Mouse (Mus musculus) right cerebral cortex, postnatal 25 days (tissue): ENCODE measurements around the gene Mtcl1.
"Not testable (repeated sequence)": the region's sequence is repeated elsewhere in the genome, so short reads cannot be mapped to it uniquely, and the experiment has no call there.

Experiments
- DNase-seq: peaks from one replicate; pipeline ENCODE4 v3.0.0; 2022

The Mtcl1 gene

DNA sequence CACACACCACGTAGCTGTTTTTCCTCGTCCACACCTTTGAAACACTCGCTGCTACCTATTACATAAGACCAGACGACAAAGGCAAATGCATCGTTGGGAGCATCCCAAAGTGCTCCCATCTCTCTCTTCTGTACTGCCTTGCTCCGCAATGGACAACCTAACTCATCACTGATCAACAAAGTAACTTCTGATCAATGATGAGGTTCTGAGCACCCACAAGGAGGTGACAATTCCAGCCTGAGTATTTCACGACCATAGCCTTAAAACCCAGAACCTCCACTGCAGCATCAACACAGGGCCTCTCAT lies 2.6 kb downstream of the Mtcl1 start:
- DNase-seq, result no peak

GRCm38 (mm10) chr17:66446196-66447006 lies 3.1 kb downstream of the Mtcl1 start:
- no peak for DNase-seq

GRCm38 (mm10) chr17:66444059-66444700 lies 5.4 kb downstream of the Mtcl1 start:
- DNase-seq, result no peak

GRCm38 (mm10) chr17:66439888-66440287 lies 9.7 kb downstream of the Mtcl1 start:
- DNase-seq, result no peak

DNA sequence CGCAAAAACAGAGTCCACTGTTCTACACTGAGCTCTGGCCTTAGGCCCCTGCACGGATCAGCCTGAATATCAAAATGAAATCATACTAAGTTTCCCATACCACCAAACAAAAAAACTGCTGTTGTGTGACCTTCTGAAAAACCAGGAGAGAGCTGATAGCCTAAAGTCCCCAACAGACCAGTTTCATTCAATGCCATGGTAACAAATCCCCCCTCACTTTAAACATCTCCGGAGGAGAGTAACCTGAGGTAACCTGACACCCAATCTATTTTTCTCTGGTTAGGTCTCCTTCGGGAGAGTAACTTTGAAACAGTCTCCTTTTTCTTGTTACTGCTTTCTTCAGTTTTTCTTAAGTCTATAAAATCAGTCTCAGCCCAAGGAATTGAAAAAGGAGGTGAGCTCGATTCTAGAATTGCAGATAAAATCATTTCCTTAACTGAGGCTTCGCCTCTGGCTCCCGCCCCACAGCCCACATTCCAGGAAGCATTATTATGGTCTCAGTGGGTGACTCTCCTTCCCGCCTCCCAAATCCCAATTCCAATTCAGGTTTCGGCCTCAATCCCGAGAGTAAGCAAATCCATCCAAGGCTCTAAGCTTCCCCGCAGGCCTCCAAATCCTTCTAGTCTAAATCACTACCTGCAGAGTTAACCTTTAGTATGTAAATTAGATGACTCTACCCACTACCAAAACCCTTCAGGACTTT lies 10.3 kb downstream of the Mtcl1 start:
- no peak for DNase-seq

- DNase-seq, result no peak
Measured at GRCm38 (mm10) chr17:66438137-66438536, 11.4 kb downstream of the Mtcl1 start.

GRCm38 (mm10) chr17:66436811-66437210 lies 12.7 kb downstream of the Mtcl1 start:
- no peak for DNase-seq

DNA sequence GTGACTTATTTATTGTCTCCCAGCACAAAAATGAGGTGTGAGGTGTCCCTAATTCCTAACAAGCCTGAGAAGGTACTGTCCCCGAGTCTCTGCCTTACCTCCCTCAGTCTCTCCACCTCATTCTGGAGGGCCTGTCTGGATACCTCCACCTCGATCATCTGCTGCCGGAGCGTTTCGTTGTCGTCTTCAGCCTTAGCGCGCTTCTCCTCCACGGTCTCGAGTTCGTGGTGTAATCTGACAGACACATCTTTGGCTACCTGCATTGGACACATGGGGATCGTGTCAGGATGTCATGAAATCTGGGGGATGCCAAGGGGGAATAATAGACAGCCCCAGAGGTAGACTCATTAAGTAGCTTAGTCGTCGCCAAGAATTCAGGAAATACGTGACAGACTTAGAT lies 13.6 kb downstream of the Mtcl1 start:
- no peak for DNase-seq

GRCm38 (mm10) chr17:66435007-66435406 lies 14.5 kb downstream of the Mtcl1 start:
- no peak for DNase-seq

GRCm38 (mm10) chr17:66434566-66434965 lies 15.0 kb downstream of the Mtcl1 start:
- DNase-seq, result no peak

- DNase-seq, result not testable (repeated sequence)
Measured at GRCm38 (mm10) chr17:66424601-66425000, 24.9 kb downstream of the Mtcl1 start.

DNA sequence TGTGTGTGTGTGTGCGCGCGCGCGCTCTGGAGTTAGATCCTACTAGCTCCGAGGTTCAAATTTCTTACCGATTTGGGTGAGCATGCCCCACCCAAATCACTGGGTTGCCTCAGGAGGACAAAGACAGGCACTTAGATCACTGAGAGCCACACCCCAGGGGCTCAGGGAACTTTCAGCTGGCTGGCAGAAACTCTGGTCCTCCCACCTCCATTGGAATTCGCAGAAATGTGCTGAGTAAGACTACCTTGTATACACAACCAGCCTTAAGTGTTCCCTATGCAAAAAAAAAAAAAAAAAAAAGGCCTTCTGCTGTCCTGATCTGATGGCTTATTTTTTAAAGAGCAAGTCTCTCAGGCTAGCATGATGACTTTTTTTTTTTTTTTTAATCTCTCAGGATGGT lies 30.1 kb downstream of the Mtcl1 start:
- no peak for DNase-seq

DNA sequence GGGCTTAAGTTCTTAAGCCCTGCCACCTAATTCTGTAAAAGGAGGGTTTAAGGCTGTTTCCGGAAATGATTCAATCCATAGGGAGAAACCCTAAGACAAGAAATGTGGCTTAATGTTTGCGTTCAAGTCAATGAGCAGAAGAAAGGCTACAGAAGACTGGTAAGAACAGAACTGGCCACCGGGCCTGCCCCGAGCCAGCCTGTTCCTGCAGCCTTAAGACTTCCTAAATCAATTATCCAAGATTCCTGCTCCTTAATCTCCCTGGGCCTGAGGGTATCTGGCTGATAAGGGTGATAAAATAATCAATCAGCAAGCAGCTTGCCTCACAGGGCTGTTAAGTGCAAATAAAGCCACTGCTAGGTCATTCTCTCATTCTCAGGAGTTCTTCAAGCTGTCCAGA lies 31.8 kb downstream of the Mtcl1 start:
- no peak for DNase-seq

GRCm38 (mm10) chr17:66417329-66417728 lies 32.2 kb downstream of the Mtcl1 start:
- DNase-seq, result no peak

DNA sequence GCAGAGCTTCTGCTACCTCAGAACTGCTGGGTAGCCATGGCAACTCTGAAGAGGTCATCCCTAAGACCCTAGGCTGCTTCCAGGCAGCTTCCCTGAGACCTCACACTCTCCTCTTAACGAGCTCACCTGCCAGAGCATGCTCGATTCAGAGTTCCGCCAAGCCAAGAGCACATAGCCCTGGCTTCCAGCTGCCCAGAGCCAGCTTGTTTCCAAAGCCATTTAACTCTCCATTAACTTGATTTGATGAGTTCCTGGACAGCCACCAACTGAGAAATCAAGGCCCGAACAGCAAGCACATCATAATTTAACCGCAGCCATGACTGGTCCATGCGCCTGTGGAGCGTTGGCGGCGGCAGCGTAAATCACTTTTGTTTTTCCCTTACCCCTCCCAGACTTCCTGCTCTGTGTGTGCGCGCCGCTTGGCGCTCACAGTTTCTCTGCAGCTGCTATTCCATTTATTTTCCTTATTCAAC lies 32.7 kb downstream of the Mtcl1 start:
- peak; percentile 52 for DNase-seq

GRCm38 (mm10) chr17:66416436-66416835 lies 33.1 kb downstream of the Mtcl1 start:
- DNase-seq, result no peak

DNA sequence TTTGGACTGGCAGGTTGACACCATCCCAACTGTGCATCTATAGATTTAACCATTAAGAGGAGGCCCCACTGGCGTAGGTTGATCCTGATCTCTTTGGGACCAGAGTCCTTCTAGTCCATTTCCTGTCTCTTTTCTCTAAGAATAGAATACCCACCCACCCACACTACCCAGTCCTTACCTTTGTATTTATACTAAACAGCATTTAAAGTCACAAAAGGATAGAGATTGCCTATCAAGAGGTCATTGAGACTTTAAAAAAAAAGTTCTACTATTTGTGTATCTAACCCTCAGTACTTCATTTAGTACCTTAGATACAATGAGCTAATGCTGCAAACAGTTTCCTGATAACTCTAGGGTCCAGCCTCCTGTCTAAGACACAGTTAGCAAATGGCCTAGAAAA lies 35.2 kb downstream of the Mtcl1 start:
- no peak for DNase-seq

- DNase-seq, result no peak
Measured at GRCm38 (mm10) chr17:66412155-66412970, 37.2 kb downstream of the Mtcl1 start.

- DNase-seq, result no peak
Measured at GRCm38 (mm10) chr17:66410884-66411426, 38.6 kb downstream of the Mtcl1 start.

GRCm38 (mm10) chr17:66409070-66409605 lies 40.4 kb downstream of the Mtcl1 start:
- DNase-seq, result no peak

GRCm38 (mm10) chr17:66408400-66408799 lies 41.1 kb downstream of the Mtcl1 start:
- DNase-seq, result no peak

- no peak for DNase-seq
Measured at GRCm38 (mm10) chr17:66407833-66408232, 41.7 kb downstream of the Mtcl1 start.
